Mouse (Mus musculus): ENCODE data around the gene Ing1. TPM values are rescaled to one million over a fixed set of nuclear protein-coding genes. Genes with fewer than 3 reads are reported as not detected.

The Ing1 gene
- total and polyA plus RNA-seq, 3 experiments, result 9.6 to 26.9 (median 19.9) TPM

GRCm38 (mm10) chr8:11600301-11600951, 45.1 kb downstream of the Ing1 start:
- no peaks in the 10 kb centered on the region for H3K79me2 ChIP-seq (replicated peaks; ENCODE audit: control insufficient read depth, insufficient read depth, low read length)
- no peak for DNase-seq
- no peak overlapping the region for H3K27ac ChIP-seq
- H3K9ac ChIP-seq (ENCODE audit: low read depth, low read length), result no peak overlapping the region
- H3K27me3 ChIP-seq (ENCODE audit: control insufficient read depth, insufficient read depth, low read length), result no peaks in the 10 kb centered on the region
- TF ChIP-seq POLR2A (IDR thresholded peaks at IDR 0.05; ENCODE audit: insufficient read depth, low read depth, low read length) (no peak), CTCF (IDR thresholded peaks at IDR 0.05) (no peak), EP300 (IDR thresholded peaks at IDR 0.05; ENCODE audit: insufficient read depth, low read depth, low read length) (no peak)
- 87% methylated on average over 5 of the region's 5 CpGs for WGBS
- no peak overlapping the region for H3K4me3 ChIP-seq
- H3K36me3 ChIP-seq (ENCODE audit: control insufficient read depth, insufficient read depth, low read length), result no peaks in the 10 kb centered on the region
- no peaks in the 10 kb centered on the region for H3K4me1 ChIP-seq (ENCODE audit: control insufficient read depth, insufficient read depth, low read length)
- intact Hi-C loops (cut with DNase I), result loop anchor here (5.0 kb wide), 4 partner anchors 33 to 158 kb away; partner anchors contain the start of gene 1700016D06Rik

- no peaks in the 10 kb centered on the region for H3K27me3 ChIP-seq (ENCODE audit: control insufficient read depth, insufficient read depth, low read length)
- H3K27ac ChIP-seq, result no peak overlapping the region
- H3K4me3 ChIP-seq, result no peak overlapping the region
- H3K36me3 ChIP-seq (ENCODE audit: control insufficient read depth, insufficient read depth, low read length), result no peaks in the 10 kb centered on the region
- 34% methylated on average over 14 of the region's 14 CpGs for WGBS
- TF ChIP-seq CTCF (IDR thresholded peaks at IDR 0.05), result peak; percentile 96
- 0 out of 2 replicates have a peak, but pooled peaks have one; percentile 17 for TF ChIP-seq EP300 (IDR thresholded peaks at IDR 0.05; ENCODE audit: insufficient read depth, low read depth, low read length)
- TF ChIP-seq POLR2A (IDR thresholded peaks at IDR 0.05; ENCODE audit: insufficient read depth, low read depth, low read length), result no peak
- no peaks in the 10 kb centered on the region for H3K79me2 ChIP-seq (replicated peaks; ENCODE audit: control insufficient read depth, insufficient read depth, low read length)
- no peaks in the 10 kb centered on the region for H3K4me1 ChIP-seq (ENCODE audit: control insufficient read depth, insufficient read depth, low read length)
- H3K9ac ChIP-seq (ENCODE audit: low read depth, low read length), result no peak overlapping the region
- peak; percentile 52 to 66 for DNase-seq
- intact Hi-C loops (cut with DNase I), result loop anchor here (2.0 to 5.0 kb wide), 5 partner anchors 35 to 160 kb away; partner anchors contain the start of gene 1700016D06Rik
Measured at GRCm38 (mm10) chr8:11602006-11602680, 46.8 kb downstream of the Ing1 start.

- TF ChIP-seq POLR2A (IDR thresholded peaks at IDR 0.05; ENCODE audit: insufficient read depth, low read depth, low read length) (no peak), EP300 (IDR thresholded peaks at IDR 0.05; ENCODE audit: insufficient read depth, low read depth, low read length) (no peak), CTCF (IDR thresholded peaks at IDR 0.05) (no peak)
- Histone ChIP-seq H3K27ac (no peak overlapping the region), H3K27me3 (ENCODE audit: control insufficient read depth, insufficient read depth, low read length) (no peaks in the 10 kb centered on the region), H3K4me3 (no peak overlapping the region), H3K36me3 (ENCODE audit: control insufficient read depth, insufficient read depth, low read length) (no peaks in the 10 kb centered on the region), H3K4me1 (ENCODE audit: control insufficient read depth, insufficient read depth, low read length) (no peaks in the 10 kb centered on the region), H3K79me2 (replicated peaks; ENCODE audit: control insufficient read depth, insufficient read depth, low read length) (no peaks in the 10 kb centered on the region), H3K9ac (ENCODE audit: low read depth, low read length) (no peak overlapping the region)
- intact Hi-C loops (cut with DNase I), result no loop called here
- DNase-seq, result no peak
- WGBS, result 97% methylated on average over 9 of the region's 9 CpGs
Measured at GRCm38 (mm10) chr8:11608848-11609247, 53.5 kb downstream of the Ing1 start.

Other genes starting within 250 kb of the Ing1 start
- 100 to 1,000 TPM; 139 to 172 TPM for gene Col4a2, start 242.8 kb upstream of the Ing1 start, total RNA-seq (2021)
- gene Col4a2, start 242.8 kb upstream of the Ing1 start, polyA plus RNA-seq (2012; rRNA removed), result 104 and 139 TPM in 2 replicates
- 100 to 1,000 TPM; 221 to 311 TPM for gene Col4a1, start 242.7 kb upstream of the Ing1 start, total RNA-seq (2021)
- gene Col4a1, start 242.7 kb upstream of the Ing1 start, polyA plus RNA-seq (2012; rRNA removed), result 258 and 384 TPM in 2 replicates
- gene Rab20, start 76.9 kb upstream of the Ing1 start, total RNA-seq (2021), result 10 to 100 TPM; 17.8 to 27.4 TPM
- 40.9 and 46.8 TPM in 2 replicates for gene Rab20, start 76.9 kb upstream of the Ing1 start, polyA plus RNA-seq (2012; rRNA removed)
- gene Naxd, start 58.1 kb upstream of the Ing1 start, total RNA-seq (2021), result 10 to 100 TPM; 31.2 to 32.7 TPM
- gene Naxd, start 58.1 kb upstream of the Ing1 start, polyA plus RNA-seq (2012; rRNA removed), result 56.9 and 64.1 TPM in 2 replicates
- 10 to 100 TPM; 46.5 to 47.7 TPM for gene Cars2, start 4.8 kb upstream of the Ing1 start, total RNA-seq (2021)
- gene Cars2, start 4.8 kb upstream of the Ing1 start, polyA plus RNA-seq (2012; rRNA removed), result 49.8 and 66.0 TPM in 2 replicates
- gene Ankrd10, start 80.2 kb downstream of the Ing1 start, total RNA-seq (2021), result 10 to 100 TPM; 19.3 to 21.5 TPM
- gene Ankrd10, start 80.2 kb downstream of the Ing1 start, polyA plus RNA-seq (2012; rRNA removed), result 39.9 and 57.5 TPM in 2 replicates
- gene 1700016D06Rik, start 145.5 kb downstream of the Ing1 start, total RNA-seq (2021), result not detected
- gene 1700016D06Rik, start 145.5 kb downstream of the Ing1 start, polyA plus RNA-seq (2012; rRNA removed), result not detected in 2 replicates
- gene Arhgef7, start 172.2 kb downstream of the Ing1 start, total RNA-seq (2021), result 100 to 1,000 TPM; 114 to 117 TPM
- gene Arhgef7, start 172.2 kb downstream of the Ing1 start, polyA plus RNA-seq (2012; rRNA removed), result 59.7 and 68.7 TPM in 2 replicates

All from heart, adult 2 months (tissue).